Mouse (Mus musculus) bone marrow, adult 2 months (tissue): ENCODE data around the gene Plin3. TPM values are rescaled to one million over a fixed set of nuclear protein-coding genes. Genes with fewer than 3 reads are reported as not detected.

Source experiments
- H3K27ac ChIP-seq: fragments of 200-500 bp; 2 replicates; pipeline ENCODE4 v1.5.1; 2012; ENCODE audit warnings: low read depth, mild to moderate bottlenecking, control low read depth, inconsistent platforms, low read length; ENCODE audit not compliant: control insufficient read depth, poor library complexity, insufficient read depth
- H3K4me1 ChIP-seq: fragments of 200-500 bp; 2 replicates; pipeline ENCODE4 v1.6.1; 2011; ENCODE audit warnings: low read length; ENCODE audit not compliant: control insufficient read depth, insufficient read depth
- H3K4me3 ChIP-seq: fragments of 200-500 bp; replicated peaks from 2 replicates; pipeline ENCODE3; 2011; ENCODE audit warnings: mild to moderate bottlenecking, low read depth, low read length, control low read depth; ENCODE audit not compliant: control insufficient read depth
- CTCF ChIP-seq: fragments of 200-500 bp; IDR thresholded peaks from 2 replicates; pipeline ENCODE4 v1.5.1; 2011; ENCODE audit warnings: low read length, control low read depth; ENCODE audit not compliant: control insufficient read depth, insufficient read depth
- POLR2A ChIP-seq: fragments of 200-500 bp; IDR thresholded peaks from 2 replicates; pipeline ENCODE4 v1.6.1; 2011; ENCODE audit warnings: low read depth, mild to moderate bottlenecking, control low read depth, low read length, borderline replicate concordance; ENCODE audit not compliant: control insufficient read depth
- WGBS: fragments of 180-500 bp; shearing (Covaris S2); methylation state at CpG from one replicate; pipeline ENCODE4 v1.1.7; 2018; 5-methylcytosine and 5-hydroxymethylcytosine counted together
- polyA plus RNA-seq: library from polyadenylated mRNA; stranded (reverse); fragments of >200 nt; gene quantifications from 2 replicates; pipeline ENCODE4 v1.2.4, GENCODE M21; 2011; ENCODE audit warnings: low replicate concordance; ENCODE audit not compliant: missing spikeins, insufficient read depth, insufficient read length

Plin3 gene
- 10.9 and 29.6 TPM in 2 replicates for polyA plus RNA-seq

GRCm38 (mm10) chr17:56292531-56293222 is at the start of gene Plin3:
TSS of gene Plin3 (minus strand) at chr17:56292873.
- Histone ChIP-seq H3K4me3 (no peak within 1 kb of the TSS), H3K27ac (peak within 1 kb of the TSS; percentile 45), H3K4me1 (peaks cover 9% of the 10 kb centered on the region)
- WGBS, result 66% methylated on average over 4 of the region's 4 CpGs
- TF ChIP-seq CTCF (no peak), POLR2A (no peak)

- Histone ChIP-seq H3K4me3 (no peak overlapping the region), H3K27ac (no peak overlapping the region), H3K4me1 (peaks cover 4% of the 10 kb centered on the region)
- TF ChIP-seq CTCF, result no peak
- TF ChIP-seq POLR2A, result no peak
Observed at GRCm38 (mm10) chr17:56340717-56341116, 48.0 kb upstream of the Plin3 start.

- no peak overlapping the region for H3K4me3 ChIP-seq
- H3K27ac ChIP-seq, result no peak overlapping the region
- TF ChIP-seq POLR2A, result no peak
- peak; percentile 78 for TF ChIP-seq CTCF
- 18% methylated on average over 4 of the region's 4 CpGs for WGBS
- peaks cover 4% of the 10 kb centered on the region for H3K4me1 ChIP-seq
Observed at GRCm38 (mm10) chr17:56338909-56339308, 46.2 kb upstream of the Plin3 start.

GRCm38 (mm10) chr17:56337791-56338190 is 45.1 kb upstream of the Plin3 start:
- WGBS, result 40% methylated on average over 6 of the region's 6 CpGs
- H3K27ac ChIP-seq, result no peak overlapping the region
- no peak overlapping the region for H3K4me3 ChIP-seq
- peaks cover 2% of the 10 kb centered on the region; the same call in 1 of the 2 replicates for H3K4me1 ChIP-seq
- TF ChIP-seq CTCF (0 out of 2 replicates have a peak, but pooled peaks have one; percentile 13), POLR2A (no peak)

- Histone ChIP-seq H3K4me3 (no peak overlapping the region), H3K4me1 (peaks cover 2% of the 10 kb centered on the region; the same call in 1 of the 2 replicates), H3K27ac (no peak overlapping the region)
- WGBS, result 7% methylated on average over 4 of the region's 4 CpGs
- TF ChIP-seq POLR2A (no peak), CTCF (peak; percentile 49; the same call in 1 of the 2 replicates)
Observed at GRCm38 (mm10) chr17:56337190-56337589, 44.5 kb upstream of the Plin3 start.

GRCm38 (mm10) chr17:56332987-56333386 is 40.3 kb upstream of the Plin3 start:
- H3K4me3 ChIP-seq, result no peak overlapping the region
- no peak overlapping the region for H3K27ac ChIP-seq
- 69% methylated on average over 8 of the region's 8 CpGs for WGBS
- TF ChIP-seq POLR2A (no peak), CTCF (peak; percentile 23; the same call in 1 of the 2 replicates)
- H3K4me1 ChIP-seq, result peaks cover 2% of the 10 kb centered on the region; the same call in 1 of the 2 replicates

- Histone ChIP-seq H3K4me3 (no peak overlapping the region), H3K4me1 (peaks cover 1% of the 10 kb centered on the region; the same call in 1 of the 2 replicates), H3K27ac (no peak overlapping the region)
- no peak for TF ChIP-seq POLR2A
Observed at GRCm38 (mm10) chr17:56331256-56331655, 38.6 kb upstream of the Plin3 start.

GRCm38 (mm10) chr17:56330345-56330744 is 37.7 kb upstream of the Plin3 start:
- H3K4me1 ChIP-seq, result peaks cover 1% of the 10 kb centered on the region; the same call in 1 of the 2 replicates
- TF ChIP-seq CTCF (no peak), POLR2A (no peak)
- no peak overlapping the region for H3K27ac ChIP-seq
- H3K4me3 ChIP-seq, result no peak overlapping the region
- WGBS, result 41% methylated on average over 3 of the region's 3 CpGs

GRCm38 (mm10) chr17:56329267-56329666 is 36.6 kb upstream of the Plin3 start:
- Histone ChIP-seq H3K4me1 (peaks cover 1% of the 10 kb centered on the region; the same call in 1 of the 2 replicates), H3K27ac (no peak overlapping the region), H3K4me3 (no peak overlapping the region)
- TF ChIP-seq CTCF (no peak), POLR2A (no peak)
